Mouse (Mus musculus): ENCODE data around the gene Mybpc1. TPM values are rescaled to one million over a fixed set of nuclear protein-coding genes. Genes with fewer than 3 reads are reported as not detected.
"Not testable (repeated sequence)": the region's sequence is repeated elsewhere in the genome, so short reads cannot be mapped to it uniquely, and the experiment has no call there.

The Mybpc1 gene
- polyA plus RNA-seq, 1 experiment from 2014 or later = 9.6 TPM

DNA sequence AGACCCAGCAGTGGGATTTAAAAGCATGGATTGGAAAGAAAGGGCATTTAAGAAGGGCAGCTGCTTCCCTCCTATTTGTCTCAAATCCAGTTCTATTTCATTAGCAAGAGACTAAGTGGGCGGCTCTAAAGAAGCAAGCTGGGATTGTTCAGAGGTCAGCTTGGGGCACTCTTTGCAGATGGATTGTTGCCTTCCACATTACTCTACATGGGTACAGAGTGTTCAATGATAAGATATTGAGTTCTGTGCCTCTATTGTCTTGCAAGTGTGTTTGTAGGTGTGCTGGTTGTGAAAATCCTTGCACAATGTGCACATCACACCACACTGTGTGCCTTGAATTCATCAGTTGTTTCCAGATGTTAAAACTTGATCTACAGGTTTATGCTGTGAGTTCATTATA, 81.7 kb downstream of the Mybpc1 start:
- no peaks in the 10 kb centered on the region for H3K4me1 ChIP-seq (ENCODE audit: control insufficient read depth, insufficient read depth, low read length)
- H3K4me2 ChIP-seq (ENCODE audit: low read depth, low read length) = no peak overlapping the region
- no peak overlapping the region for H3K4me3 ChIP-seq (ENCODE audit: low read length)
- no peak overlapping the region for H3K9ac ChIP-seq (ENCODE audit: low read length)
- WGBS = 67% methylated on average over 1 of the region's 1 CpGs
- H3K36me3 ChIP-seq (ENCODE audit: control insufficient read depth, insufficient read depth) = no peaks in the 10 kb centered on the region
- no peak overlapping the region for H3K27ac ChIP-seq (ENCODE audit: low read length)
- no peaks in the 10 kb centered on the region for H3K27me3 ChIP-seq (ENCODE audit: control insufficient read depth, insufficient read depth, low read length)
- no peak for ATAC-seq (replicated peaks; ENCODE audit: extremely low read depth, insufficient read depth, low FRiP score)
- no peaks in the 10 kb centered on the region for H3K9me3 ChIP-seq (replicated peaks; ENCODE audit: control insufficient read depth, low read length)

DNA sequence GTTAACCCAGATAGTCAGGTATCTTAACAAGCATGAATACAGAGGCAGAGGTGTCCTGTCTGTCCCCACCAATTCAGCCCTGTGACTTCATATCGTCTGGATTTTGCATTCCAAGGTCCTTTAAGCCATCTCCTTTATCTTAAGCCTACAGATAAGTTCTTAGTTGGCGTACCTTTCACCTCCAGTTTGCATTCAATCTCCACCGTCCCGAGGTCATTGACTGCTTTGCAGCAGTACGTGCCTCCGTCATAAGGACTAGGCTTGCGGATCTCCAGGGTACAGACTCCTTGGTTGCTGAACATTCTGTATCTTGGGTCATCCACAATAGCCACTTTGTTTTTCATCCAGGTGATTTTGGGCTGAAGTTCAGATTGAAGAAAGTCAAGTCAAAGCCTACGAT, 82.2 kb downstream of the Mybpc1 start:
- WGBS = 65% methylated on average over 8 of the region's 8 CpGs
- Histone ChIP-seq H3K27ac (ENCODE audit: low read length) (no peak overlapping the region), H3K9me3 (replicated peaks; ENCODE audit: control insufficient read depth, low read length) (no peaks in the 10 kb centered on the region), H3K4me1 (ENCODE audit: control insufficient read depth, insufficient read depth, low read length) (no peaks in the 10 kb centered on the region), H3K9ac (ENCODE audit: low read length) (no peak overlapping the region), H3K4me2 (ENCODE audit: low read depth, low read length) (no peak overlapping the region), H3K27me3 (ENCODE audit: control insufficient read depth, insufficient read depth, low read length) (no peaks in the 10 kb centered on the region), H3K4me3 (ENCODE audit: low read length) (no peak overlapping the region), H3K36me3 (ENCODE audit: control insufficient read depth, insufficient read depth) (no peaks in the 10 kb centered on the region)
- no peak for ATAC-seq (replicated peaks; ENCODE audit: extremely low read depth, insufficient read depth, low FRiP score)

DNA sequence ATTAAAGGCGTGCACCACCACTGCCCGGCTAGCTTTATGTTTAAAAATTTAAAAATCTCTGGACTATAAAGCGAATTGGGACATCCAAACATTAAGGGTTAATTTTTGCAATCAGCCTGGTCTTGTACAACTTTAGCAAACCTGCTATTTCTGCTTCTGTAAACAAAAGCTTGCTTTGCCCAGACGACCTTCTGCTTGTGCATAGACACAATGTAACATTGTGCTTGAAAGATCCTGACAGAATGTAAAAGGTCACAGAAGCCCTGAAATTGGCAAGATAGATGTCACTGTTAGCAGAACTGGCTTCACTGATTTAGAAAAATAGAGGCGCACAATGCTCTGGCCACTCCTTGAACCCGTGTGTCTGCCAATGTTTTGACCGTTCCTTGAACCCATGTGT, 89.9 kb downstream of the Mybpc1 start:
- H3K36me3 ChIP-seq (ENCODE audit: control insufficient read depth, insufficient read depth); H3K9ac ChIP-seq (ENCODE audit: low read length); H3K4me2 ChIP-seq (ENCODE audit: low read depth, low read length); H3K27me3 ChIP-seq (ENCODE audit: control insufficient read depth, insufficient read depth, low read length); H3K4me1 ChIP-seq (ENCODE audit: control insufficient read depth, insufficient read depth, low read length); H3K4me3 ChIP-seq (ENCODE audit: low read length); H3K9me3 ChIP-seq (replicated peaks; ENCODE audit: control insufficient read depth, low read length); H3K27ac ChIP-seq (ENCODE audit: low read length); ATAC-seq (replicated peaks; ENCODE audit: extremely low read depth, insufficient read depth, low FRiP score): not testable (repeated sequence)
- WGBS = 75% methylated on average over 7 of the region's 7 CpGs

DNA sequence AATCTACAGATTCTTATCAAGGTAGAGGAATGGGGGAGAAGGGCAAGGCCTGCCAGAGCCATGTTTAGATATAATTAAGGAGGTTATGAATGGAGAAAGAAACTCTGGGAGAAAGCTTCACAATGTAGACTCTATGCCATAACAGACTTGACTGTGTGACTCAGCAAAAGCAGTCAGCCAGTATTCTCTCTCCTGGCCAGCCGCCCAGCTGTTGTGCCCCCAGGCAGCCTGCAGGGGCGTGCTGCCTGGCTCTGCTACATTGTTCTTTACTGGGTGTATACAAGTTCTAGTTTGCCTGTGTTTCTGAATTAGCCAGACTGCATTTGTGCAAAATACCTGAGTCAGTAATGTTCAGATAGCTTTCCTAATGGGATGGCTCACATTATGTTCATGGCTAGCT, 90.5 kb downstream of the Mybpc1 start:
- H3K27ac ChIP-seq (ENCODE audit: low read length) = no peak overlapping the region
- ATAC-seq (replicated peaks; ENCODE audit: extremely low read depth, insufficient read depth, low FRiP score) = 0 out of 2 replicates have a peak, but pooled peaks have one; percentile 41
- WGBS = 40% methylated on average over 2 of the region's 2 CpGs
- H3K36me3 ChIP-seq (ENCODE audit: control insufficient read depth, insufficient read depth) = no peaks in the 10 kb centered on the region
- H3K9ac ChIP-seq (ENCODE audit: low read length) = no peak overlapping the region
- H3K9me3 ChIP-seq (replicated peaks; ENCODE audit: control insufficient read depth, low read length) = no peaks in the 10 kb centered on the region
- H3K27me3 ChIP-seq (ENCODE audit: control insufficient read depth, insufficient read depth, low read length) = no peaks in the 10 kb centered on the region
- peaks cover 8% of the 10 kb centered on the region; the same call in 1 of the 2 replicates for H3K4me1 ChIP-seq (ENCODE audit: control insufficient read depth, insufficient read depth, low read length)
- no peak overlapping the region for H3K4me2 ChIP-seq (ENCODE audit: low read depth, low read length)
- no peak overlapping the region for H3K4me3 ChIP-seq (ENCODE audit: low read length)

DNA sequence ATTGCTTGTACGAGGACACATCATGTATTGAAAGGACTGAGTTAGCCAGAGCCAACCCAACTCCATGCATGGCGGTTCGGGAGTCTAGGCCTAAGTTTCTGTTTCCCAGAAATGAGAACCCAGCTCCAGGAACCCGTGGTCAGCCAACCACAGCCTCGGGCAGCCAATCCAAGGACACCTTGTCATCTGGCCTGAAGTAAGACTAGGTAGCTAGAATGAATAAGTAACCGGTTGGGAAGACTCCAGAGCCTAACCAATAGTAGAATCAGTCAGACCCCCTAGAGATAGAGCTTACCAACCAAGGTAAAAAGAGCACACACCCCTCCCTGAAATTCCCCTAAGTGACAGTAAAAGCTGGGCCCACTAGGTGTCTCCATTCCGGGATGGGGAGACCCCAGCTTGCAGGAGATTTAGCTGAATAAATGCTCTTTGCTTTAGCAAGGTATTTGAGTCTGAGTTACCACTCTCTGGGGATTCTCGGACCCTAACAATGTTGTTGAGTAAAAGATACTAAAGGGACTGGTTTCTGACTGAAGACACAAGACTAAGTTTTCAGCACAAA, 91.3 kb downstream of the Mybpc1 start:
- Histone ChIP-seq H3K27me3 (ENCODE audit: control insufficient read depth, insufficient read depth, low read length) (no peaks in the 10 kb centered on the region), H3K4me3 (ENCODE audit: low read length) (no peak overlapping the region), H3K4me1 (ENCODE audit: control insufficient read depth, insufficient read depth, low read length) (peaks cover 8% of the 10 kb centered on the region; the same call in 1 of the 2 replicates), H3K36me3 (ENCODE audit: control insufficient read depth, insufficient read depth) (no peaks in the 10 kb centered on the region), H3K4me2 (ENCODE audit: low read depth, low read length) (no peak overlapping the region), H3K27ac (ENCODE audit: low read length) (no peak overlapping the region), H3K9me3 (replicated peaks; ENCODE audit: control insufficient read depth, low read length) (no peaks in the 10 kb centered on the region), H3K9ac (ENCODE audit: low read length) (no peak overlapping the region)
- no peak for ATAC-seq (replicated peaks; ENCODE audit: extremely low read depth, insufficient read depth, low FRiP score)
- WGBS = 73% methylated on average over 8 of the region's 8 CpGs

DNA sequence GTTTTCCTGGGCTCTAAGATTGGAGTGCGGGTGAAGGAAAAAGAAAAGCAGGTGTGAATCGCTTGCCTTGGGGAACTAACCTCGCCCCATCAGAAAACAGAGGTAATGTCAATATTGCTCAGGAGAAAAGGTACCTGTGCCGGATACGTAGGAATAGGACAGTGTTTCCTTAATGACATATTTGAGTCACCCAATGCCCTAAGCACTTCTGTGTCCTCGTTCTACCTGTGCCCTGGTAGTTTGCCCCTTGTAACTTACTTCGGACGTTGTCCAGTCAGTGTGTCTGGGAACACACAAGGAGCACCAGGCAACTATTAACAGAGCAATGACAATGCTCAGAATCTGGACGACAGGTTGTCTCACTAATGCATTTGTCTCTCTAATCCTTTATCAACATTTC, 93.6 kb downstream of the Mybpc1 start:
- Histone ChIP-seq H3K4me3 (ENCODE audit: low read length) (no peak overlapping the region), H3K4me1 (ENCODE audit: control insufficient read depth, insufficient read depth, low read length) (peaks cover 8% of the 10 kb centered on the region; the same call in 1 of the 2 replicates), H3K36me3 (ENCODE audit: control insufficient read depth, insufficient read depth) (no peaks in the 10 kb centered on the region), H3K9me3 (replicated peaks; ENCODE audit: control insufficient read depth, low read length) (no peaks in the 10 kb centered on the region), H3K27ac (ENCODE audit: low read length) (peak overlapping the region; percentile 26; the same call in 1 of the 2 replicates), H3K27me3 (ENCODE audit: control insufficient read depth, insufficient read depth, low read length) (no peaks in the 10 kb centered on the region), H3K4me2 (ENCODE audit: low read depth, low read length) (no peak overlapping the region), H3K9ac (ENCODE audit: low read length) (no peak overlapping the region)
- WGBS = 90% methylated on average over 9 of the region's 9 CpGs
- ATAC-seq (replicated peaks; ENCODE audit: extremely low read depth, insufficient read depth, low FRiP score) = no peak

DNA sequence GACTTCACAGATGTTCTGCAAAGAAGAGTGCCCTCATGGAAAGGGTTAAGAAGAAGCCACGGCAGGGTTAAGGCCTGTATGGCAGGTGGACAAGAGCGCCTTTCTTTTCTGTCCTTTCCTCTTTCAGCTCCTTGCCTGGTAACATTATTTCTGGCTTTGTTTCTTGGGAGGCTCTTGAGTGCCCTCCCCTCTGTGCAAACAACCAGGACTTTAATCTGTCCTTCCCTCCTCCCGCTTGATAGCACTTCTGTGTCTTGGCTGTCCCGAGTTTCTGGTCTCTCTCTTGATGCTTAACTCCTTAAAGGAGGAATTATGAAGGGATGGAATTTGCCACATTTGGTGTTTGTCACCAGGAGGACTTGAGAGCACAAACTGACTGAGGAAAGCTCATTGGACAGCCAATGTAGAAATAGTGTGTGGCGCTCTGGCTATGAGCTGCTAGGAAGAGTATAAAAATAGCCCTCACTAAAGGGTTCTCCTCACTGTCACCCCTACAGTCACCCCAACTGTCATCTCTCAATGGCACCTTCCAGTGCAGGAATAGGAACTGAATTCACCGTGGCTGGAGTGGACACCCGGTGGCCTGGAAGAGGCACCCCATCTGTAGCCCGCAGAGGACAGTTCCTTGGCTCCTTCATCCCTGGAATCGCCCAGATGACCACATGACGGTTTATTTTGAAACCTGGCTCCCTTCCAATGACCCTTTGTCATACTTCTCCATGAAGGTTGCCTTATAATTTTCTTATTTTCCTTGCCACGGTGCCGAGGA, 94.3 kb downstream of the Mybpc1 start:
- no peaks in the 10 kb centered on the region for H3K9me3 ChIP-seq (replicated peaks; ENCODE audit: control insufficient read depth, low read length)
- H3K4me3 ChIP-seq (ENCODE audit: low read length) = no peak overlapping the region
- WGBS = 35% methylated on average over 12 of the region's 12 CpGs
- H3K4me1 ChIP-seq (ENCODE audit: control insufficient read depth, insufficient read depth, low read length) = peaks cover 8% of the 10 kb centered on the region; the same call in 1 of the 2 replicates
- peak; percentile 71 for ATAC-seq (replicated peaks; ENCODE audit: extremely low read depth, insufficient read depth, low FRiP score)
- H3K27me3 ChIP-seq (ENCODE audit: control insufficient read depth, insufficient read depth, low read length) = no peaks in the 10 kb centered on the region
- peak overlapping the region; percentile 35 for H3K4me2 ChIP-seq (ENCODE audit: low read depth, low read length)
- no peaks in the 10 kb centered on the region for H3K36me3 ChIP-seq (ENCODE audit: control insufficient read depth, insufficient read depth)
- H3K9ac ChIP-seq (ENCODE audit: low read length) = no peak overlapping the region
- peak overlapping the region; percentile 26 for H3K27ac ChIP-seq (ENCODE audit: low read length)

DNA sequence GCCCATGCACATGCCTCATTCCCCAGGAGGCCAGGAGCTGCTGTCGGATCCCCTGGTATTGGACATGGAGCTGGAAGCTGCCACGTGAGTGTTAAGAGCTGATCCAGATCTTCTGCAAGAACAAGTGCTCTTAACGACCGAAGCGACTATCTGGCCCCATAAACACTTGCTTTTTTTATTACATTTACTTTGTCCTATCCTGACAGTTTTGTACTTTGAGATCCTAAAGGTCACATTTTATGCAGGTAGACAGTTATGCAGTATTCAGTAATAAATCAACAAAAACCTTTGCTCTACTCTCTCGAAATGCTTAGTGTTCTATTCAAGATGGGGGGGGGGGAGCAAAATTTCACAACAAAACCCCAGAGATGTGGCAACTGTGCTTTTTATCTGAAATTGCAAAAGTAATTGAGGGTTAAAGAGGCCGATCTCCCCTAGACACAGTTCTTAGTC, 97.2 kb downstream of the Mybpc1 start:
- Histone ChIP-seq H3K36me3 (ENCODE audit: control insufficient read depth, insufficient read depth) (no peaks in the 10 kb centered on the region), H3K4me2 (ENCODE audit: low read depth, low read length) (no peak overlapping the region), H3K4me3 (ENCODE audit: low read length) (no peak overlapping the region), H3K27ac (ENCODE audit: low read length) (no peak overlapping the region), H3K4me1 (ENCODE audit: control insufficient read depth, insufficient read depth, low read length) (peaks cover 8% of the 10 kb centered on the region; the same call in 1 of the 2 replicates), H3K9me3 (replicated peaks; ENCODE audit: control insufficient read depth, low read length) (no peaks in the 10 kb centered on the region), H3K9ac (ENCODE audit: low read length) (no peak overlapping the region), H3K27me3 (ENCODE audit: control insufficient read depth, insufficient read depth, low read length) (no peaks in the 10 kb centered on the region)
- ATAC-seq (replicated peaks; ENCODE audit: extremely low read depth, insufficient read depth, low FRiP score) = no peak
- 64% methylated on average over 7 of the region's 7 CpGs for WGBS

DNA sequence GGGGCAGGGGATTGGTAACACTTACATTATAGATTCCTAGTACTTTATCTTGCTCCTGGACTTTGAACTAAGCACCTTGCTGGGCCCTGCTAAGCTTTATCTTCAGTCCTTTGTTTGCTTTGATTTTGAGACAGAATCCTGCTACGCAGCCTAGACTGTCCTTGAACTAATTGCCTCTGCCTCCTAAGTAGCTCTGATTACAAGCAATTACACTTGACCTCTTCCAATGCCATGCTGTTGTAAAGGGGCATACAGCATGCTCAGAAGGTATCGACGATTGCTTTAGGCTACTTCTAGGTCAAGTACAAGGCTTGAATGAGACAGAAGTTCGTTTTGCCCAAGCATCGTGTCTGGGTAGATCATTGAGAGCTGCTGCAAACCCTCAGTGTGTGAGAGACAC, 99.7 kb downstream of the Mybpc1 start:
- no peak overlapping the region for H3K9ac ChIP-seq (ENCODE audit: low read length)
- WGBS = 73% methylated on average over 5 of the region's 5 CpGs
- no peak overlapping the region for H3K4me2 ChIP-seq (ENCODE audit: low read depth, low read length)
- H3K27me3 ChIP-seq (ENCODE audit: control insufficient read depth, insufficient read depth, low read length) = no peaks in the 10 kb centered on the region
- ATAC-seq (replicated peaks; ENCODE audit: extremely low read depth, insufficient read depth, low FRiP score) = no peak
- H3K9me3 ChIP-seq (replicated peaks; ENCODE audit: control insufficient read depth, low read length) = no peaks in the 10 kb centered on the region
- no peak overlapping the region for H3K4me3 ChIP-seq (ENCODE audit: low read length)
- no peaks in the 10 kb centered on the region for H3K36me3 ChIP-seq (ENCODE audit: control insufficient read depth, insufficient read depth)
- H3K27ac ChIP-seq (ENCODE audit: low read length) = no peak overlapping the region
- peaks cover 14% of the 10 kb centered on the region for H3K4me1 ChIP-seq (ENCODE audit: control insufficient read depth, insufficient read depth, low read length)
